Mouse (Mus musculus): Measurements from ENCODE around the gene Ift20. TPM values are rescaled to one million over a fixed set of nuclear protein-coding genes. Genes with fewer than 3 reads are reported as not detected.

The Ift20 gene
- 89.2 and 94.2 TPM in 2 replicates for polyA plus RNA-seq (2016; fragmentation: Nextera tagmentation; extraction: Ambion mirVana)

- Histone ChIP-seq H3K27me3 (ENCODE audit: insufficient read depth, poor library complexity, severe bottlenecking) (no peaks in the 10 kb centered on the region), H3K4me1 (replicated peaks) (peaks cover 25% of the 10 kb centered on the region), H3K4me3 (peak within 1 kb of the TSS; percentile 88), H3K9me3 (no peaks in the 10 kb centered on the region), H3K36me3 (peaks cover 44% of the 10 kb centered on the region), H3K27ac (peak within 1 kb of the TSS; percentile 93)
- under 1% methylated on average over 52 of the region's 52 CpGs for WGBS
- DNase-seq (ENCODE audit: low spot score) = peak; percentile 99
These were observed at the start of gene Ift20, which contains the start of gene Tnfaip1 for GRCm38 (mm10) chr11:78536080-78536689. Gene Ift20 (plus strand): TSS chr11:78536361. Gene Tnfaip1 (minus strand): TSS chr11:78536332.

DNA sequence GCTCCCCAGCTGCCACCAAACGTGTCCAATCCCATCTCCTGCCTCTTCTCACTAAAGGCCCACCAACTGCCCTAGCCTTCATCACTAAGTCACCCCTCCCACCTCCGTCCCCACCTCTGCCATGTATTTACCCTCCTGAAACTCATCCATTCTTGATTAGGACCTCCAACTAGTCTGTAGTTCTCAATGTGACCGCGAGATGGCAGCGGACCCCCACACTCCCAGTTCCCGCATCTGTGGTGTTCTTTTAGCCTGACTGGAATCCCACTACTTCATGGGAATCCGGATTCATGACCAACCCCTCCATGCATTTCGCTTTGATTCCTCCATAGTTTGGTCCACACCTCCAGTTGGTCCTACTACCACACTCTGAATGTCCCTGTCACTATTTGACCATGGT lies 48.0 kb upstream of the Ift20 start:
- 4% methylated on average over 8 of the region's 8 CpGs for WGBS
- peaks cover 14% of the 10 kb centered on the region; the same call in 1 of the 2 replicates for H3K36me3 ChIP-seq
- H3K27me3 ChIP-seq (ENCODE audit: insufficient read depth, poor library complexity, severe bottlenecking) = peaks cover 85% of the 10 kb centered on the region
- peak; percentile 83 for DNase-seq (ENCODE audit: low spot score)
- H3K4me3 ChIP-seq = peak overlapping the region; percentile 16; the same call in 1 of the 2 replicates
- H3K27ac ChIP-seq = no peak overlapping the region
- H3K4me1 ChIP-seq (replicated peaks) = peaks cover 14% of the 10 kb centered on the region
- no peaks in the 10 kb centered on the region for H3K9me3 ChIP-seq

DNA sequence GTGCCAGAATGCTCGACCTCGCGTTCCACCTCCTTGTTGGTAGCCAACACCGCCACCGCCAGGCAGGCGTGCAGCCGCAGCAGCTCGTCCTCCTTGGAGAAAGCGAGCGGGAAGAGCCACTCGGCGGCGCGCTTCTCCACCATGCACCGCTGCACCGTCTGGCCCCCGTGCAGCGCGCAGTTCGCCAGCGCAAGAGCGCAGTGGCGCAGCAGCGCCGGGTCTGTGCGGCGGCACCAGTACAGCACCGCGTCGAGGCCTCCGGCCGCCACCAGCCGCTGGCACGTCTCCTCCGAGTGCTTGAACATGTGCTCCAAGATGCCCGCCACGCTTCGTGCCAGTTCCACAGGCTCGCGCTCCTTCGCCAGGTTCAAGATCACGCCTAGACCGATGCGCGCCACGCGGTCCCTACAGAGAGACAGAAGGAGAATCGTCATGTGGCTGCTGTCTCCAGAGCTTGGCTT lies 45.4 kb upstream of the Ift20 start:
- peak; percentile 70 for DNase-seq (ENCODE audit: low spot score)
- 9% methylated on average over 48 of the region's 48 CpGs for WGBS
- Histone ChIP-seq H3K27ac (peak overlapping the region; percentile 5; the same call in 1 of the 2 replicates), H3K9me3 (no peaks in the 10 kb centered on the region), H3K4me3 (peak overlapping the region; percentile 47), H3K36me3 (peaks cover 12% of the 10 kb centered on the region; the same call in 1 of the 2 replicates), H3K4me1 (replicated peaks) (peaks cover 16% of the 10 kb centered on the region), H3K27me3 (ENCODE audit: insufficient read depth, poor library complexity, severe bottlenecking) (peaks cover 95% of the 10 kb centered on the region)

GRCm38 (mm10) chr11:78495904-78496303 lies 40.3 kb upstream of the Ift20 start:
- peak overlapping the region; percentile 64; the same call in 1 of the 2 replicates for H3K4me3 ChIP-seq
- no peaks in the 10 kb centered on the region for H3K36me3 ChIP-seq
- peaks cover 48% of the 10 kb centered on the region for H3K4me1 ChIP-seq (replicated peaks)
- DNase-seq (ENCODE audit: low spot score) = peak; percentile 51
- H3K27me3 ChIP-seq (ENCODE audit: insufficient read depth, poor library complexity, severe bottlenecking) = peaks cover 80% of the 10 kb centered on the region
- H3K27ac ChIP-seq = no peak overlapping the region
- 6% methylated on average over 6 of the region's 6 CpGs for WGBS
- H3K9me3 ChIP-seq = no peaks in the 10 kb centered on the region

- Histone ChIP-seq H3K4me1 (replicated peaks) (peaks cover 46% of the 10 kb centered on the region), H3K9me3 (no peaks in the 10 kb centered on the region), H3K36me3 (no peaks in the 10 kb centered on the region), H3K27ac (peak overlapping the region; percentile 76), H3K27me3 (ENCODE audit: insufficient read depth, poor library complexity, severe bottlenecking) (peaks cover 75% of the 10 kb centered on the region), H3K4me3 (peak overlapping the region; percentile 64)
- peak; percentile 62 for DNase-seq (ENCODE audit: low spot score)
- under 1% methylated on average over 44 of the region's 44 CpGs for WGBS
These were observed 39.1 kb upstream of the Ift20 start for GRCm38 (mm10) chr11:78497071-78497541.

- peaks cover 68% of the 10 kb centered on the region for H3K27me3 ChIP-seq (ENCODE audit: insufficient read depth, poor library complexity, severe bottlenecking)
- WGBS = 3% methylated on average over 36 of the region's 36 CpGs
These were observed 38.3 kb upstream of the Ift20 start, which contains the start of gene Sarm1 for GRCm38 (mm10) chr11:78497544-78498522. Gene Sarm1 (minus strand): TSS chr11:78497754.

GRCm38 (mm10) chr11:78499004-78499403 lies 37.2 kb upstream of the Ift20 start, which contains the start of gene Vtn:
Gene Vtn (plus strand): TSS chr11:78499091.
- H3K27ac ChIP-seq = peak within 1 kb of the TSS; percentile 76
- H3K4me3 ChIP-seq = peak within 1 kb of the TSS; percentile 64
- no peaks in the 10 kb centered on the region for H3K36me3 ChIP-seq
- peaks cover 60% of the 10 kb centered on the region for H3K27me3 ChIP-seq (ENCODE audit: insufficient read depth, poor library complexity, severe bottlenecking)
- peaks cover 46% of the 10 kb centered on the region for H3K4me1 ChIP-seq (replicated peaks)
- peak; percentile 28 for DNase-seq (ENCODE audit: low spot score)
- H3K9me3 ChIP-seq = no peaks in the 10 kb centered on the region
- WGBS = 43% methylated on average over 7 of the region's 7 CpGs

More at GRCm38 (mm10) chr11:78497544-78498522, 38.3 kb upstream of the Ift20 start, which contains the start of gene Sarm1:
- DNase-seq (ENCODE audit: low spot score) = peak; percentile 96
- H3K27ac ChIP-seq = peak within 1 kb of the TSS; percentile 76
- H3K36me3 ChIP-seq = no peaks in the 10 kb centered on the region
- H3K4me1 ChIP-seq (replicated peaks) = peaks cover 46% of the 10 kb centered on the region
- no peaks in the 10 kb centered on the region for H3K9me3 ChIP-seq
- H3K4me3 ChIP-seq = peak within 1 kb of the TSS; percentile 64

- WGBS = 49% methylated on average over 16 of the region's 16 CpGs
- H3K4me3 ChIP-seq = peak overlapping the region; percentile 24
- DNase-seq (ENCODE audit: low spot score) = no peak
- H3K36me3 ChIP-seq = no peaks in the 10 kb centered on the region
- H3K9me3 ChIP-seq = no peaks in the 10 kb centered on the region
- H3K27ac ChIP-seq = peak overlapping the region; percentile 66
- peaks cover 46% of the 10 kb centered on the region for H3K4me1 ChIP-seq (replicated peaks)
- H3K27me3 ChIP-seq (ENCODE audit: insufficient read depth, poor library complexity, severe bottlenecking) = peaks cover 55% of the 10 kb centered on the region
These were observed 36.6 kb upstream of the Ift20 start for GRCm38 (mm10) chr11:78499543-78499942.

- Histone ChIP-seq H3K9me3 (no peaks in the 10 kb centered on the region), H3K27me3 (ENCODE audit: insufficient read depth, poor library complexity, severe bottlenecking) (peaks cover 43% of the 10 kb centered on the region), H3K27ac (peak overlapping the region; percentile 66), H3K4me3 (peak overlapping the region; percentile 24), H3K36me3 (peaks cover 5% of the 10 kb centered on the region), H3K4me1 (replicated peaks) (peaks cover 44% of the 10 kb centered on the region)
- DNase-seq (ENCODE audit: low spot score) = no peak
- WGBS = 80% methylated on average over 9 of the region's 9 CpGs
These were observed 35.4 kb upstream of the Ift20 start for GRCm38 (mm10) chr11:78500623-78501202.

GRCm38 (mm10) chr11:78501529-78501928 lies 34.6 kb upstream of the Ift20 start:
- no peak for DNase-seq (ENCODE audit: low spot score)
- Histone ChIP-seq H3K36me3 (peaks cover 13% of the 10 kb centered on the region), H3K4me1 (replicated peaks) (peaks cover 36% of the 10 kb centered on the region), H3K4me3 (no peak overlapping the region), H3K9me3 (no peaks in the 10 kb centered on the region), H3K27me3 (ENCODE audit: insufficient read depth, poor library complexity, severe bottlenecking) (peaks cover 35% of the 10 kb centered on the region), H3K27ac (no peak overlapping the region)
- 86% methylated on average over 20 of the region's 20 CpGs for WGBS

DNA sequence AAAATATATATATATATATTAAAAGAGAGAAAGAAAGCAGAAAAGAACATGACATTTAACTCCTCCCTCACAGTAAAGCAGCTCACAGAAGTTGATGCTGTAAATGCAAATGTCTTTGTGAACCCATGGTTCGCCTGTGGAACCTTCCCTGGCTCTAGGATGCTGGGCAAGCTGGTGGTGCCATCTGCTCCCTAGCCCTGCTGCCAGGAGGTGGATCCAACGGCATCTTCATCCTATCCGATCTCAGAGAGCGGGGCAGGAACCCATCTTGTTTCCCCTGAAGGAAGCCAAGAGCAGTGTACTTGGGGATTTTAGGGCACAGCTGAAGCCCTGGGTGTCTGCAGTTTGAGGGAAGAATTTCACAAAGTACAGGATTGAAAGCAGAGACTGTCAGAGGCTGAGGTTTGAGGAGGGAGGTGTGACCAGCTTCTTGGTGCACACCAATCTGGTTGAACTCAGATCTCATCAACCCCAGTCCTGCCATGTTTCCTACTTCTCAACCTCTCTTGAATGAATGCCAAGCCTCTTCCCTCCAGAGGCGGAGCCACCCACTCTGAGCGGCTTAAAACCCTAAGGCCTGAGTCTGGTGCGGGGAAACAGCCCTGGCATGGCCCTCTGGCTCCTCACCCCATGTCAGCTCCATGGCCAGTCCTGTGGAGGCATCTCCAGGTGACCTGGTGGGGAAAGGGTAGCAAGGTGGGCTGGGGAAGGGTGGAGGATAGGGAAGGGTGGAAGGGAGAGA lies 33.1 kb upstream of the Ift20 start, which contains the start of gene Sebox:
Gene Sebox, plus strand, starts transcription at position 539 of the 742 bp plus-strand sequence.
- peaks cover 29% of the 10 kb centered on the region for H3K36me3 ChIP-seq
- H3K4me1 ChIP-seq (replicated peaks) = peaks cover 21% of the 10 kb centered on the region
- no peak within 1 kb of the TSS for H3K27ac ChIP-seq
- DNase-seq (ENCODE audit: low spot score) = no peak
- peaks cover 30% of the 10 kb centered on the region for H3K27me3 ChIP-seq (ENCODE audit: insufficient read depth, poor library complexity, severe bottlenecking)
- 66% methylated on average over 7 of the region's 7 CpGs for WGBS
- H3K4me3 ChIP-seq = no peak within 1 kb of the TSS
- no peaks in the 10 kb centered on the region for H3K9me3 ChIP-seq

All from hindbrain, embryonic 10.5 days (tissue).